Mouse (Mus musculus): ENCODE results near the gene Gm21970. TPM values are rescaled to one million over a fixed set of nuclear protein-coding genes. Genes with fewer than 3 reads are reported as not detected.

Gm21970 gene
- polyA plus RNA-seq, 1 experiment, result not detected

- peak overlapping the region; percentile 43; the same call in 1 of the 2 replicates for H3K27ac ChIP-seq (ENCODE audit: insufficient read depth, low read length)
- DNase-seq (ENCODE audit: low read depth in 1 of 2, low spot score in 2 of 2), result no peak
- H3K4me3 ChIP-seq (ENCODE audit: extremely low read depth, insufficient read depth, insufficient read length), result no peak overlapping the region
- peaks cover 16% of the 10 kb centered on the region for H3K36me3 ChIP-seq (ENCODE audit: control insufficient read depth, insufficient read depth, low read length)
- no peaks in the 10 kb centered on the region for H3K27me3 ChIP-seq (ENCODE audit: control insufficient read depth, insufficient read depth, low read length)
- peaks cover 4% of the 10 kb centered on the region; the same call in 1 of the 2 replicates for H3K4me1 ChIP-seq (ENCODE audit: control insufficient read depth, insufficient read depth, insufficient read length)
- WGBS, result 81% methylated on average over 12 of the region's 12 CpGs
- TF ChIP-seq CTCF (IDR thresholded peaks at IDR 0.05; ENCODE audit: extremely low read depth, insufficient read depth, insufficient read length, insufficient replicate concordance) (no peak), POLR2A (IDR thresholded peaks at IDR 0.05; ENCODE audit: low read depth, low read length) (no peak)
These were observed 6.5 kb downstream of the Gm21970 start for GRCm38 (mm10) chr16:91398030-91398429.

GRCm38 (mm10) chr16:91398944-91399343 lies 7.4 kb downstream of the Gm21970 start:
- peaks cover 12% of the 10 kb centered on the region for H3K36me3 ChIP-seq (ENCODE audit: control insufficient read depth, insufficient read depth, low read length)
- H3K27ac ChIP-seq (ENCODE audit: insufficient read depth, low read length), result peak overlapping the region; percentile 64
- WGBS, result 68% methylated on average over 7 of the region's 7 CpGs
- H3K27me3 ChIP-seq (ENCODE audit: control insufficient read depth, insufficient read depth, low read length), result no peaks in the 10 kb centered on the region
- TF ChIP-seq POLR2A (IDR thresholded peaks at IDR 0.05; ENCODE audit: low read depth, low read length) (no peak), CTCF (IDR thresholded peaks at IDR 0.05; ENCODE audit: extremely low read depth, insufficient read depth, insufficient read length, insufficient replicate concordance) (no peak)
- peaks cover 4% of the 10 kb centered on the region; the same call in 1 of the 2 replicates for H3K4me1 ChIP-seq (ENCODE audit: control insufficient read depth, insufficient read depth, insufficient read length)
- DNase-seq (ENCODE audit: low read depth in 1 of 2, low spot score in 2 of 2), result no peak
- no peak overlapping the region for H3K4me3 ChIP-seq (ENCODE audit: extremely low read depth, insufficient read depth, insufficient read length)

DNA sequence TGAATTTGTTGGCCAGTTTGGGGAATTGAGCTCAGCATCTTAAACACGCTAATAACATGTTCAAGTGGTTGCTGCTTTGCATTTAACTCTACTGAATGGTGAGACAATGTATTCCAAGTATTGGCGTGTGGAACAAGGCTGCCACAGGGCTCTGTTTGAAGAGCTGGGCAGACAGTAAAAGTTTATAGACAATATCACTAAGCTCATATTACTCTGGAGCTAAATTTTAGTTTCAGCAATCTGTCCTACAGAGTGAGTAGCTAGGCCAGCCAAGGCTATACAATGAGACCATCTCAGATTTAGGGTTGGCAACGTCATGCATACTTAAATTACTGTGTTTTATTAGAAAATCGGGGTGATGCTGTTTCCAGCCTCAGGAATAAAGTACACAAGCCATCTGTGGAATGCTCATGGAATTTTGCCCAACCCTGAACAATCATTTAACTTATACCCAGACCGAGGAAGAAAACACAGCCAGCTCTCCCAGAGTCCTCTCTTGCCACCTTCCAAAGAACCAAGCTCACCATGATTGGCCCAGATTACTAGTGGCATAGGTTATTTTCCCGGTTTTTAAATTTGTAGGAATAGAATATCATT lies 10.1 kb downstream of the Gm21970 start:
- 91% methylated on average over 6 of the region's 6 CpGs for WGBS
- DNase-seq (ENCODE audit: low read depth in 1 of 2, low spot score in 2 of 2), result no peak
- Histone ChIP-seq H3K27me3 (ENCODE audit: control insufficient read depth, insufficient read depth, low read length) (no peaks in the 10 kb centered on the region), H3K4me1 (ENCODE audit: control insufficient read depth, insufficient read depth, insufficient read length) (peaks cover 9% of the 10 kb centered on the region), H3K27ac (ENCODE audit: insufficient read depth, low read length) (no peak overlapping the region), H3K4me3 (ENCODE audit: extremely low read depth, insufficient read depth, insufficient read length) (no peak overlapping the region), H3K36me3 (ENCODE audit: control insufficient read depth, insufficient read depth, low read length) (peaks cover 4% of the 10 kb centered on the region)
- TF ChIP-seq POLR2A (IDR thresholded peaks at IDR 0.05; ENCODE audit: low read depth, low read length) (no peak), CTCF (IDR thresholded peaks at IDR 0.05; ENCODE audit: extremely low read depth, insufficient read depth, insufficient read length, insufficient replicate concordance) (no peak)

GRCm38 (mm10) chr16:91403784-91404183 lies 12.3 kb downstream of the Gm21970 start:
- WGBS, result 84% methylated on average over 9 of the region's 9 CpGs

GRCm38 (mm10) chr16:91404187-91404586 lies 12.7 kb downstream of the Gm21970 start:
- 91% methylated on average over 8 of the region's 8 CpGs for WGBS
- peaks cover 13% of the 10 kb centered on the region for H3K4me1 ChIP-seq (ENCODE audit: control insufficient read depth, insufficient read depth, insufficient read length)
- H3K27ac ChIP-seq (ENCODE audit: insufficient read depth, low read length), result peak overlapping the region; percentile 52; the same call in 1 of the 2 replicates
- H3K4me3 ChIP-seq (ENCODE audit: extremely low read depth, insufficient read depth, insufficient read length), result no peak overlapping the region
- H3K36me3 ChIP-seq (ENCODE audit: control insufficient read depth, insufficient read depth, low read length), result peaks cover 8% of the 10 kb centered on the region
- TF ChIP-seq CTCF (IDR thresholded peaks at IDR 0.05; ENCODE audit: extremely low read depth, insufficient read depth, insufficient read length, insufficient replicate concordance) (no peak), POLR2A (IDR thresholded peaks at IDR 0.05; ENCODE audit: low read depth, low read length) (no peak)
- DNase-seq (ENCODE audit: low read depth in 1 of 2, low spot score in 2 of 2), result no peak
- no peaks in the 10 kb centered on the region for H3K27me3 ChIP-seq (ENCODE audit: control insufficient read depth, insufficient read depth, low read length)

More at GRCm38 (mm10) chr16:91403784-91404183, 12.3 kb downstream of the Gm21970 start:
- no peak overlapping the region for H3K4me3 ChIP-seq (ENCODE audit: extremely low read depth, insufficient read depth, insufficient read length)
- DNase-seq (ENCODE audit: low read depth in 1 of 2, low spot score in 2 of 2), result no peak
- H3K27ac ChIP-seq (ENCODE audit: insufficient read depth, low read length), result no peak overlapping the region
- peaks cover 13% of the 10 kb centered on the region for H3K4me1 ChIP-seq (ENCODE audit: control insufficient read depth, insufficient read depth, insufficient read length)
- peaks cover 8% of the 10 kb centered on the region for H3K36me3 ChIP-seq (ENCODE audit: control insufficient read depth, insufficient read depth, low read length)
- no peaks in the 10 kb centered on the region for H3K27me3 ChIP-seq (ENCODE audit: control insufficient read depth, insufficient read depth, low read length)
- TF ChIP-seq CTCF (IDR thresholded peaks at IDR 0.05; ENCODE audit: extremely low read depth, insufficient read depth, insufficient read length, insufficient replicate concordance) (no peak), POLR2A (IDR thresholded peaks at IDR 0.05; ENCODE audit: low read depth, low read length) (no peak)

DNA sequence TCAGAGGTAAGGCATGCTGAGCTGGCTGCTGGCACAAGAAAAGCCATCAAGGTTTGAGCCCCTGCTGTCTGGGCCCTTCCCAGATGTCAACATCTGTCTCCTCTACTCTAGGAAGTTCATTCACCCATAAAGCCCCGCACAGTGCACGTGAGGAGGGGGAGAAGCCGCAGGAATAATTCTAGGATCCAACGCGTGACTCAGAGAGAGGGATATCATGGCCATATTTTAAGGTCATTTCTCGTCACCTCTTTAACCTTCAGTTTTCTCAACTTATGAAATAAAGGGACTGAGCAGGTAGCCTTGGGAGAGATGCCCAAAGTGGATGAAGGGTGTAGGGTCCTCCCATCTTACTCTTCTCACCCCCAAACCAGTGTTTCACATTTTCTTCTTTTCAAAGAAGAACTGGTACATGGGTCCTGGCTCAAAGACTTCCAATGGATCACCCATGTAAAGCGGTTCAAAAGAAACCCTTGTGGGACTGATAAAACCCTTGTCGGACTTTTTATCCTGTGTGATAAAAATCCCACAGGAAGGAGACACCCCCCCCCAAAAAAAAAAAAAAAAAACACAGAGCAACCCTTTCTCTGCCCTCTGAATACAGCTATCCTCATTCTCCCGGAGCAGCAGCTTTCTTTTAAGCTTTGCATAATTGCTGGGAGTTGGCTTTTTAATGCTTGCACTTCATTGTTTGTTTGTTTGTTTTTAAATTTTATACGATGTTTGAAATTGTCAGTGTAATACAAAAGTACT lies 13.5 kb downstream of the Gm21970 start:
- no peak for DNase-seq (ENCODE audit: low read depth in 1 of 2, low spot score in 2 of 2)

More for the DNA sequence above, 13.5 kb downstream of the Gm21970 start:
- Histone ChIP-seq H3K36me3 (ENCODE audit: control insufficient read depth, insufficient read depth, low read length) (peaks cover 11% of the 10 kb centered on the region), H3K4me3 (ENCODE audit: extremely low read depth, insufficient read depth, insufficient read length) (no peak overlapping the region), H3K27me3 (ENCODE audit: control insufficient read depth, insufficient read depth, low read length) (no peaks in the 10 kb centered on the region), H3K4me1 (ENCODE audit: control insufficient read depth, insufficient read depth, insufficient read length) (peaks cover 13% of the 10 kb centered on the region), H3K27ac (ENCODE audit: insufficient read depth, low read length) (peak overlapping the region; percentile 52)
- 69% methylated on average over 10 of the region's 10 CpGs for WGBS
- TF ChIP-seq POLR2A (IDR thresholded peaks at IDR 0.05; ENCODE audit: low read depth, low read length) (no peak), CTCF (IDR thresholded peaks at IDR 0.05; ENCODE audit: extremely low read depth, insufficient read depth, insufficient read length, insufficient replicate concordance) (no peak)
